Mouse (Mus musculus) adrenal gland, postnatal 10 days (tissue): Measurements from ENCODE around the gene Gm45021. TPM values are rescaled to one million over a fixed set of nuclear protein-coding genes. Genes with fewer than 3 reads are reported as not detected.

Experiments
- DNase-seq: peaks from one replicate; pipeline ENCODE4 v3.0.0; 2021; ENCODE audit warnings: mixed read lengths
- total RNA-seq, 2 experiments: library from RNA; stranded (reverse); gene quantifications; 2 replicates each; pipeline ENCODE4 v1.2.3; 2021

Gm45021 gene
- total RNA-seq, 2 experiments from 2014 or later, result not detected

DNA sequence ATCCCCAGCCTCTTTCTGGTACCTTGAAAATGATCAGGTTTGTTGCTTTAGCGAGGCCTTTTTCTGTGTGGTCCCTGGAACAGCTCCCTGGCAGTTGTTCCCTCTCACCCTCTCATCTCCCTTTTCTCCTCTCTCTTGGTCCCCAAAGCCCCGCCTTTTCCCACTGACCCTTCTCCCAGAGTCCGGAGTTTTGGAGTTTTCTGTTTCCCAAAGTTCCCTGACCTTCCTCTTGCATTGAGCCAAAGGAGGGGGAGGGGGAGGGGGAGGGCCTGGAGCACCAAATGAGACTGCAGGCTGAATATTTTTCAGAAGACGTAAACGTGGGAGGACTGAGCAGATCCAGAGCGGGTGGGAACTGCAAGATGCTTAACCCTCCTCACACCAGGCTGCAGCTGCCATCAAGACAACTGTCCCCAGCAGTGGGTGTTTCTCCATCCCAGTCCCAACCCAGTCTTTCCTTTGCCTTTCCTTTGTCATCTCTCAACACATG lies 16.8 kb upstream of the Gm45021 start, which contains the start of gene Rarres2:
TSS of gene Rarres2 (minus strand) at position 218 of the 490 bp plus-strand sequence.
- DNase-seq, result peak; percentile 47

GRCm38 (mm10) chr6:48573280-48573679 lies 16.1 kb upstream of the Gm45021 start:
- DNase-seq, result peak; percentile 60

DNA sequence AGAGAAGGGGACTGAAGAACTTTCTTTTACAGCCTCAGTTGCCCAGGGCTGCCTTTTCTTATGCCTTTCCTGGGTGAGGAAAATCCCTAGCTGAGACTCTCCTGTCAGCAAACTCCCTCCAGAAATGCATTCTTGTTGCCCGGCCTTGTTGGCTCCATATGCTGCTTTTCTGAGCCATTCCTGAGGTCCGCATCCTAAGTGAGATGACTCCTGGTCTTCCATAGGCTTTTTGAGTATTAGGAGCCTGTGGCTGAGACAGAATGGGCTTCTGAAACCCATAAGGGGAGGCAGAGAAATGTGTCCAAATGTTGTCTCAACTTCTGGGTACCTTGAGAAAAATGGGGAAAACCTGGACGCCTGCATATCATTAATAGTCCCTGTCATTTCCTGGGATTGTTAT lies 15.4 kb upstream of the Gm45021 start:
- DNase-seq, result no peak

GRCm38 (mm10) chr6:48578736-48579135 lies 10.7 kb upstream of the Gm45021 start:
- no peak for DNase-seq

- peak; percentile 48 for DNase-seq
These were observed 10.2 kb upstream of the Gm45021 start for GRCm38 (mm10) chr6:48579215-48579648.

GRCm38 (mm10) chr6:48581257-48581656 lies 8.2 kb upstream of the Gm45021 start:
- no peak for DNase-seq

GRCm38 (mm10) chr6:48582037-48582436 lies 7.4 kb upstream of the Gm45021 start:
- DNase-seq, result peak; percentile 46

GRCm38 (mm10) chr6:48591221-48591845 lies 1.9 kb downstream of the Gm45021 start:
- no peak for DNase-seq

DNA sequence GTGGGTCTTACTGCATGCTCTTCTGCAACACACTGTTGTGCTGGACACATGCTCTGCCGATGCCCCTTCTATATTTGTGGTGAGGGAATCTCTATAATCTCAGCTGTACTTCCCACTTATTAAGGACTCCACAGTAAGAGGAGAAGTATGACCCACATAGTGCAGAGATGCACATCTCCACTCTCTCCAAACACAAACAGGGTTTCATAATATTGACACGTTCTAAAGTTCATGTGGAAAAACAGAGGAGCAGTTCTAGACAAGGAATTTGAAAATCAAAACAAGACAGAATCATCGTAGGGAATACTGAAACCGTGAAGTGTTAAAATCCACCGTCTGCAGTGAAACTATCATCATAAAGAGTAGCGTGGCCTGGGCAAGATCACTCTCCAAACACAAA lies 2.5 kb downstream of the Gm45021 start:
- DNase-seq, result no peak

- DNase-seq, result peak; percentile 98
These were observed 4.0 kb downstream of the Gm45021 start, which contains the start of the genes Repin1 and Gm44965 for GRCm38 (mm10) chr6:48593158-48594042. TSS of gene Repin1 (plus strand) at chr6:48593883. TSS of gene Gm44965 (plus strand) at chr6:48593941.

DNA sequence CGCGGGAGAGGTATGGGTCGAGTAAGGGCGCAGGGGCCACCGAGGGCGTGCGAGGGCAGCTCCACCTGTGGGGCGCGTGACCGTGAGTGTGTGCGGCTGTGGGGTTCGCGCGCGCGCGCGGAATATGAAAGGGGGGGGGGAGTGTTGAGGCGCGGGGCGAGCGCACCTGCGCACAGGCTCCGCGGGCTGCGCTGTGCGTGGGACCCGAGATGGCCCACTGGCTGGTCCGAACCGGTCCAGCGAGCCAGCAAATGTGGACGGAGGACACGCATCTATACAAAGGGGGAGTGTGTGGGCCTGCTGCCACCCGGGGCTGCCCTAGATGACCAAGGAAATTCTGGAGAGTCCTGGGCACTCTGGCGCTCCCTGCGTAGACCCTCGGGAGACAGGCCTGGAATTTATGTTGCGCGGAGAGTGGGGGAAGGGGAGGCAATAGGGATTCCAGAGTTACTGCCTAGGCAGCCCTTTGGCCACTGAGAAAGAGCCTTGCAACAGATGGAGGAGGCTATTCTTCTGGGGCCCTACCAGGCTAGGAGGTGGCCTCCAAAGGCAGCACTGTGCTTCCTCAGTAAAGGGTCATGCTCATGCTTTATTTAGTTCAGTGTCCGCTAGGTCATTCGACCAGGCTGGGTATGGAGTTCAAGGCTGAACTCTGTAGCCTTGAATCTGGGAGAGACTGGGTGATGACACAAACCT lies 4.8 kb downstream of the Gm45021 start:
- peak; percentile 59 for DNase-seq

- DNase-seq, result no peak
These were observed 5.9 kb downstream of the Gm45021 start for GRCm38 (mm10) chr6:48595278-48595677.

DNA sequence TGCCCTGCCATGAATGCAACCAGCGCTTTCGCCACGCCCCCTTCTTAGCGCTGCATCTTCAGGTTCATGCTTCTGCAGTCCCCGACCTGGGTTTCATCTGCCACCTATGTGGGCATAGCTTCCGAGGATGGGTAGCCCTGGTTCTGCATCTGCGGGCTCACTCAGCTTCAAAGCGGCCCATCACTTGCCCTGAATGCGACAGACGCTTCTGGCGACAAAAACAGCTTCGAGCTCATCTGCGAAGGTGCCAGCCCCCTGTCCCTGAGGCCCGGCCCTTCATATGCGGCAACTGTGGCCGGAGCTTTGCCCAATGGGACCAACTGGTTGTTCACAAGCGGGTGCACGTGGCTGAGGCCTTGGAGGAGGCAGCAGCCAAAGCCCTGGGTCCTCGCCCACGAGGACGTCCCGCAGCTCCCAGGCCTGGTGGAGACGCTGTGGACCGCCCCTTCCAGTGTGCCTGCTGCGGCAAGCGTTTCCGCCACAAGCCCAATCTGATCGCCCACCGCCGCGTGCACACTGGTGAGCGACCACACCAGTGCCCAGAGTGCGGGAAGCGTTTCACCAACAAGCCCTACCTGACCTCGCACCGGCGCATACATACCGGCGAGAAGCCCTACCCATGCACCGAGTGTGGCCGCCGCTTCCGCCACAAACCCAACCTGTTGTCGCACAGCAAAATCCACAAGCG lies 7.3 kb downstream of the Gm45021 start:
- DNase-seq, result no peak

- DNase-seq, result no peak
These were observed 7.8 kb downstream of the Gm45021 start for GRCm38 (mm10) chr6:48597233-48597625.

GRCm38 (mm10) chr6:48600594-48600993 lies 11.2 kb downstream of the Gm45021 start:
- no peak for DNase-seq

DNA sequence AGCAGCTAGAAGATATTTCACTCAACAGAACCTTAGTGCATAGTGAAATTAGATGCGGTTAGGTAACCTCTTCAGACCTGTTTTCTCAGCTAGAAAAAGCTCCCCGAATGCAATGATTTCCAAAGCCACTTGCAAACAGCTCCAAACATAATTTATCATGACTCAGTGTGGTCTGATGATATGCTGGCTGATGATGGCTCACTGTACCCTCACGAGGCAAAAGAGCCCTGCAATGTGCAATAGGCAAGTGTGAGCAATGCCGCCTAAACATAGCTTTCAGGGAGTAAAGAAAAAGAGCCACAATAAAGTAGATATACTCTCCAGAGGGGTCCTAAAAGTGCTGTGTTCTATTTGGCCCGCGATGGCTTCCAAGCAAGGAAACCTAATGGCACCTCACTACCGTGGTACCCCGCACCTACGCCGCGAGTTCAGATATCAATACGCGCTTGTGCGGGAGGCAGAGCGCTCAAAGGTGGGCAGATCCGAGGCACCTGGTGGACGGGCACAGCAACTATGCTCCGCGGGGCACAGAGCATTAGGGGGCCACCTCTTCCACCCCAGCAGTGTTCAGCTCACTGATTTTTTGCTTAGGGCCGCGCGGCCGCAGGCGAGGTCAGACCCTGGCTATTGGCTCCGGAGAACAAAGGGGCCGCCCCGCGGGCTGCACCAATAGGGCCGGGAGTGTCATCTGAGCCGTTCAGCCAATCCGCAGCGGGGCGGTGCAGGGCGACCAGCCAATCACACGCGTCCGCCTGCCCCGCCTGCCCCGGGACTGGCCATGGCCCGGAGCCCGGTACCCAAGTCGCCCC lies 12.1 kb downstream of the Gm45021 start, which contains the start of gene Zfp775:
TSS of gene Zfp775 (plus strand) at position 793 of the 809 bp plus-strand sequence.
- DNase-seq, result peak; percentile 98

DNA sequence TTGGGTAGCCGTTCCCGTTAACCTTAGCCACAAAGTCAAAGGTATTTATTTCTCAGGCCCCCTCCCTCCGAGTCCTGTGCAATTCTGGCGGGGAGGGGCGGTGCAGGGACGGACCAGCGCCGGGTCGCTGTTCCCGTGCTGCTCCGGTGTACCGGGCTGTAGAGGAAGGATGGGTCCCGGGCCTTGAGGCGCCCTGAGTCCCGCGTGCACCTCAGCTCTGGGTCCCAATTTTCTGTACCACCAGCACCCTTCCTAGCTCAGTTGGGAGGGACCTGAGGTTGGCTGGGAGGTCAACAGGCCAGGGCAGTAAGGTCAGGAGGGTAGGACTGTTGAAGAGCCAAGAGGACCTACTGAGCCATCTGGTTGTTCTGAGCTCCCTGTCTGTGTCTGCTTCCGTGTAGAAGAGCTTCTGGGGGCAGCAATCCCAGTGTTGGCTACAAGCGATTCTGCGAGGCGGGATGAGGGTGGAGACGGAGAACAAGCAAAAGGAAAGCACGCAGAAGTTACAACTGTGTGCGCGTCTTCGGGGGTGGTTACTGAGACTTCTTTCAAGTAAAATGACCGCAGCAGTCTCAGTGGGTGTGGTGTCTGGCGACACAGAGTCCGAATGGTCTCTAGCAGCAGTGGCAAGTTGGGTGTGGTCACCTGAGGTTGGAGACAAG lies 12.8 kb downstream of the Gm45021 start:
- peak; percentile 51 for DNase-seq

DNA sequence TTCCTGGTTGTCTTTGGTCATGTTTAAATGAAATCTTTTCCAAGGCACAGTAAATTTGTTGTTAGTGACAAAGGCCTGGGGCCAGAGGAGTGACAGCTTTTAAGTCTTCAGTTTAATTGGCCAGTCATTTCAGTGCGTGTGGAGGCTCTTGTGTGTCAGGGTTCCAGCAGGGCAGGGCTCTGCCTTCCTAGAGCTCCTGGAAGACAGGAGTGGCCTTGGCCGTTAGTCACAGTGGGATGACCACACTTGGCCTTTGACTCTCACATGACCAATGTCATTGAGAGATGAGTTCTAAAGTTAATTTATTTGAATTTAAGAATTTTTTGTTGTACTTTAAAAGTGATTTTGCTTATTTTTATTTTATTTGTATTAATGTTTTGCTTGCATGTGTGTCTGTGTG lies 18.7 kb downstream of the Gm45021 start:
- DNase-seq, result peak; percentile 58

- DNase-seq, result no peak
These were observed 20.1 kb downstream of the Gm45021 start for GRCm38 (mm10) chr6:48609512-48609911.

- no peak for DNase-seq
These were observed 21.2 kb downstream of the Gm45021 start for GRCm38 (mm10) chr6:48610657-48611056.
